Mouse (Mus musculus) brain, embryonic 14.5 days (tissue): ENCODE measurements at regions not wholly inside any gene's neighbourhood (a gene's known extent, or its start where the extent isn't known, plus 50 kb on each side); places are given as distances from the start of the nearest gene placed in this dataset.

ENCODE experiments used
- DNase-seq: peaks from one replicate; pipeline ENCODE4 v3.0.0-alpha.2; 2011; ENCODE audit warnings: low read depth
- CTCF ChIP-seq: fragments of 200-500 bp; IDR thresholded peaks from 2 replicates; pipeline ENCODE4 v1.5.1; 2012; ENCODE audit warnings: inconsistent platforms, mild to moderate bottlenecking, moderate library complexity, borderline replicate concordance; ENCODE audit not compliant: insufficient read depth, insufficient read length; ENCODE audit errors: extremely low read depth
- POLR2A ChIP-seq: fragments of 200-500 bp; IDR thresholded peaks from 2 replicates; pipeline ENCODE4 v1.6.1; 2012; ENCODE audit warnings: mild to moderate bottlenecking, inconsistent platforms, borderline replicate concordance; ENCODE audit not compliant: poor library complexity, insufficient read depth, insufficient read length, severe bottlenecking; ENCODE audit errors: extremely low read depth

DNA sequence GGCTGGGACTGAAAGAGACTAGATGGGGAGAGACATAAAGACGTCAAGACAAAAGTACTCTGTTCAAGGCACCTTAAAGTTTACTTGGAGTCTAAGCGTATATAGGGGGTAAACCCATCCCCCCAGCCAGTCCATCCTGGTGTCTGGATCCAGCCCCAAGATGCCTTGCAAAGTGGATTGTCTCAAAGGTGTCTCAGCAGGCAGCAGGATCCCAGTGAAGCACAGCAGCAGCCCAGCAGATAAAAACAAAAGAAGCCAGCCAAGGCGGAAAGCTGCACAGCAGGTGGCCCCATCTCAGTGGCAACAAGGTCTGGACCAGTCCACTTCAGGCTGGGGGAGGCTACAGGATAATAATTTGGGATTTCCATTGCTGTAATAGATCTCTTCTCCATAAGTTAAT lies 72.0 kb upstream of the Col5a2 start:
- TF ChIP-seq CTCF: no peak
- TF ChIP-seq POLR2A: no peak
- DNase-seq: no peak

DNA sequence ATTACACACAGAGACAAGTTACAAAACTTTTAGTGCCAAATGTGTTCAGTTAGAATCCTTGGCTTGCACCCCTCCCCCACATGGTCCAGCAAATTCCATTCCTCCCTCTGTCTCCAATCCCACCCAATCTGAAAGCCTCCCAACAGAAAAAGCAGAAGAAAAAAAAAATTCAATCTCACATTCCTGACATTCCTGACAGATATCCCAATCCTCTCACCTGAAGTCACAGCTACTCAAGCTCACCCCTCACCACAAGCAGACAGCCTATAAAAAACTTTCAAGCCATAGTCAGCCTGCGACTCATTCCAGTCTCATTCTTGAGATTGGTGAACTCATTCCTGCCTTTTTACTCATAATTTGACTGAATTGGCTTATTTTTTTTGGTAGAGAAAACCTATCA lies 77.4 kb upstream of the Col5a2 start:
- TF ChIP-seq POLR2A (no peak), CTCF (no peak)
- no peak for DNase-seq

DNA sequence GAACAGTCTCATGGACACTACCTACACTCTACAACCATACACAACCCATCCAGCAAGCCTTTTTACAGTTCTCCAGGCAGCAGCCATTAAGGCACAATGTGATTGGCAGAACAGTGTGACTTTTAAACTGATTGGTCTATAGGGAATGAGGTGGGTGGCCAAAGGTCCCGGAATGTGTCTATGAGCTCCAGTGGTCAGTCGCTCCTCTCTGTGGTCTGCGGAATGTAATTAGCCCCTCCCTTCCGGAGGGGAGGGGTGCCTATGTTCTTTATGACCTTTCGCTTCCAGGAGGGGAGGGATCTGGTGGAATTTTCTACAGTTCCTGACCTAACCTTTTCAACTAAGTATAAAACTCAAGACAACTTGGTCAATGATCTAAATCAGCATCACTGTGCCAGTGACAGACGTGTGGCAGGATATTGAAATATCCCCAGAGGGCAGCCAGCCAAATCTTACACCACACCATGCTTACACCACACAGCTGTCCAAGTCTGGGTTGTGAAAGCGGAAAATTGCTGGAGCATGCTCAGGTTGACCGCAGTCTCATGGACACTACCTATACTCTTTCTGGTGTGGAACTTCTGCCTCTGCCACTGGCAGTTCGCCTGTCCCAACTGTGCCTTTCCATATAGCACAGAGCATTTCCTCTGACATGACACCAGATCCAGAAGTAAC lies 84.4 kb upstream of the Col5a2 start:
- TF ChIP-seq POLR2A (no peak), CTCF (no peak)

DNA sequence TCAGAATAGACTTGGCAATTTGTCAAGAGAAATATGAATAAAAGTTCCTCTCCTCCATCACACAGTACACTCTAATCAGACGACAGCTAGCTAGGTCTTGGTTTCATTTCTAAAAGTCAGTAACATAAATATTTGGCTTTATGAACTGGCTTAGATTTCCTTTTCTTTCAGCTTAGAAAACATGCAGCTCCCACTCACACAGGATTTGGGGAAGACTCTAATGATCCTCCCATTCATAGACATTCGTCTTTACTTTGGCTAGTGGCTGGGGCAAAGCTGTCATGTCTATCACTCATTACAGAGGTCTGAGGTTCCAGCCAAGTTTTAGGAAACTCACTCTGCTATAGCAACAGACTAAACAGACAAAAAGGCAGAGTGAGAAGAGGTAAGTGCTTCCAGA lies 94.2 kb upstream of the Col5a2 start:
- peak; percentile 3 for DNase-seq
- no peak for TF ChIP-seq POLR2A
- TF ChIP-seq CTCF: no peak

More for the DNA sequence above, 84.4 kb upstream of the Col5a2 start:
- no peak for DNase-seq

DNA sequence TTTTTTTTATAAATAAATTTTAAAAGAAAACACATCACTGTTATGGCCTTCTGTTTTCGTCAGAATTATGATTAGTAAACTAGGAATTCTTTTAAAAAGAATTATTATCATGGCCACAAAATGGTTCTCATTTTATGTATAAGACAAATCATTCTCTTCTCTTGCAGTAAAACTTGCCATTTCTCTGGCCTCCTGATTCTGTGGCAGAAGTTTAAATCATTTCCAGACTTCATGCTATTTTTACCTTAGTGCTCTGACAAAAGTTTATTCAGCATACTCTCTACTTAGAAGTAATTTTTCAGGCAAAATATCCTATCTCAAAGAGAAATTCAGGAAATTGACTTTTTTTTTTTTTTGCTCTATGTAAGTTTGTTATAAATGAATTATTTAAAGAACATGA lies 96.3 kb upstream of the Col5a2 start:
- TF ChIP-seq POLR2A: no peak
- TF ChIP-seq CTCF: no peak
- no peak for DNase-seq

DNA sequence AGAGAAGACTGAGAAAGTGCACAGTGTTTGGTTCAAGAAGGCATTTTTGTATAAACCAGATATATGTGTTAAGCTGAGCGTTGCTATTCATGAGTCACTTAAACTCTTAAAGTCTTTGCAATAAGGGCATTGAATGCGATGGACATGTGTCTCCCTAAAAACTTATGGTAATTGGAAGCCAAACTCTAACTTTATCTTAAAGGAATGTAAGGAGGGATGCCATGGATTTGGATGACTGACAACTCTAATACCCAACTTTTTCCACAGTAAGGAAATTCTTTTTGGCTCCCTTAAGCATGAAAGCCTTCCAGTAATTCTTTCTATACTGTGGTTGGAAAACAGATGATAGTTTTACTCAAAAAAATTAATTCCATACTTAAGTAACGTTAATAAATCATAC lies 96.9 kb upstream of the Col5a2 start:
- TF ChIP-seq POLR2A: no peak
- no peak for TF ChIP-seq CTCF
- DNase-seq: no peak

DNA sequence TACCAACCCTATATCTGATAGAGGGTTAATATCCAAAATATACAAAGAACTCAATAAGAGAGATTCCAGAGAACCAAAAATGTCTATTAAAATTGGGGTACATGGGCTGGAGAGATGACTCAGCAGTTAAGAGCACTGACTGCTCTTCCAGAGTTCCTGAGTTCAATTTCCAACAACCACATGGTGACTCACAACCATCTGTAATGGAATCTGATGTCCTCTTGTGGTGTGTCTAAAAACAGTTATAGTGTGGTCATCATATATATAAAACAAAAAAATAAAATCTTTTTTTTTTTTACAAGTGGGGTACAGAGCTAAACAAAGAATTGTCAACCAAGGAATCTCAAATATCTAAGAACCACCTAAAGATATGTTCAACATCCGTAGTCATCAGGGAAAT lies 102.5 kb upstream of the Col5a2 start:
- DNase-seq: no peak
- TF ChIP-seq POLR2A: no peak
- no peak for TF ChIP-seq CTCF

DNA sequence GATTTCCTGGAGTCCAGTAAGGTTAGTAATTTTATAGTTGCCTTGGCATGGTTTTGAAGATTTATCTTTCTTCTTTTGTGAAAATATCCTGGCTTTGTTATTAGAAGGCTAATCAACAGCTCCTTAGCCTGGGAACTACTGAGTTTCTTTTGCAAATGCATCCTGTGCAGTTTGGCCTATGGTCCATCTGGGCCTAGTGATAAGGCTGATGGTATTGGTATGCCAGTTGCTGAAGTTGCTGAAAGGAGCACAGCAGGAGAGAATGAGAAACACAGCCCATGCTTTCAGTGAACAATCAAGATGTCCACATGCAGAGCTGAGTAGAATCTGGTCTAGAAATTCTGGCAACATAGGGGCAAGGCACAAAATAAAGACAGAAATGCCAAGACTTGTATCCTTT lies 105.2 kb upstream of the Col5a2 start:
- TF ChIP-seq CTCF (no peak), POLR2A (no peak)
- no peak for DNase-seq

DNA sequence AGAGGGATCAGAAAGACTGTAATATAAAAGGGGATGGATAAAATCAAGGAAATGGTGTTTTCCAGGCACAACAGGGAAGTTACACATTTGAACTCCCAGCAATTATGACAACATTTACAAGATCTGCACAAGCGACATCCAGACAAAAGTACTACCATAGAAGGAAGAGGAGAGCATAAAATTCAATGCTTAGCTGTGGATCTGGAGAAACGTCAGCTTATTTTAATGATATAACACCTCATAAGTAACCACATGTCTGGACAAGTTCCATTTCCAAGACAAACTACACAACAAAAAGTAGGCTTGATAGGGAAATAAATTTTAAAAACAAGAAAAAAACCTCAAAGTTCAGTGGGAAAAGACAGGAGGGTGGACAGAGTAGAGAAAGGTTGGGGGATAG lies 115.9 kb upstream of the Col5a2 start:
- DNase-seq: no peak
- no peak for TF ChIP-seq POLR2A
- TF ChIP-seq CTCF: no peak

DNA sequence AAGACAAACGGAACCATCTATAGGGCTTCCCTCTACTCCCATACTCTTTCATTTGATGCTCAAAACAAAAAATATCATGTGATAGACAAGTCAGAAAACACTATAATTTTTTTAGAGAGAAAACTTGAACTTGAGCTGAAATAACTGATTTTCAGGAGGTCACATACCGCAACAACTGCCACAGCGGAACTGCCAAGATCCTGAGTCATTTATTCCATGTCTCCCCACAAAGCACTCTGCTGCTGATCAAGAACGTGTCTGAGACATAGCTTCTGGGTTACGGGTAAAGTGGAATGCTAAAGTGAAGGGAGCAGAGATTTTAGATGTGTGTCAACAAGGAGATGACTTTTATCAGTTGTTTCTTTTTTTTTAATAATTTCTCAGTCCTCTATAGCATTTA lies 122.8 kb upstream of the Col5a2 start:
- DNase-seq: no peak
- TF ChIP-seq POLR2A (no peak), CTCF (no peak)

DNA sequence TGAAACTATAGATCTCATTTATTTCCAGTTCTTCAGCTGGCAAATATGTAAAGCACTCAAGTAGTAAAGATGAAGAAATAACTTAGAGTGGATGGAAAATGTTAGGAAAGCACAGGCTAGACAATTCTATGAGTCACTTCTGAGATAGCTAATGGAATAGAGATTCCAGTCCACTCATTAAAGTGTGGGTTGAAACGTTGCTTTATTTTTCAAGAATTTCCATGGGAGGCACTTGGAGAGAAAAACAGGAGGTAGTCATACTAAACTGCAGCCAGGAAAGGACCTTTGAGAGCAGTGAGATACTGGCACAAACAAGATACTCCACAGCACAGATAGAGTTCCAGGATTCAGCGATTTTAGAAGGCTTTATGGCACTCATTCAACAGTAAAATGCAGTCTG lies 123.7 kb upstream of the Col5a2 start:
- TF ChIP-seq POLR2A (no peak), CTCF (no peak)
- no peak for DNase-seq

DNA sequence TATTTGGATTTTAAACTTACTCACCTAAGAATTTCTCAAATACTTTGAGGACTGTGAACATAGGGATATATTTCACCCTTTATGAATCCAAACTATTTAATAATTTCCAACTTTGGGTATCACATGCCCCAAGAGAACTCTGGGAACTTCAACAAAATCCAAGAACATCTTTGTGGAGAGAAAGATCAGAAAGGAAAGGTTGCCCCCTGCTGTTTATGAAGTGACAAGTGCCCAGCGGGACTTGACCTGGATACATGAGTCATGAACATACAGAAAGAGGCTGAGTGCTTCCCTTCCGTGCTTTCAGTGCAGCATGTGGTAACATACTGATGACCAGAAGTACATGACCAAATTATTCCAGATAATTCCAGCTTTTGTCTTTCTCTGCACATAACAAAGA lies 124.8 kb upstream of the Col5a2 start:
- TF ChIP-seq CTCF (peak; percentile 47; the same call in 1 of the 2 replicates), POLR2A (no peak)
- DNase-seq: peak; percentile 59

DNA sequence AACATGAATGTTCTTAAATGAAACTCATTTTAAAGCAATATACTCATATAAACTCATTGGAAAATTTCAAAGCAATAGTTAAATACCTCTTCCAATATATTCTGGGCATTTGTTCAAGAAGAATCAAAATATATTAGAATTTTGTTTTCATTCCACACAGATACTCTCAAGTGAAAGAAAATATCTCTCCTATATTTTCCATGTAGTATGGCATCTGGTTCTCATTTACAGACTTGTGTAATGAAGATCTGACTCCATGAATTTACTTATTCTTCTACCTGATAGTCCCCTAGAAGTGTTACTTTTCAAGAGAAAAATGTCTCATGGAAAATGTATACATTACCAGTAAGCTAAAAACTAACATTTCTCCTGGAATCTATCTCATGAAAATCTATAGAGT lies 144.2 kb upstream of the Col5a2 start:
- TF ChIP-seq CTCF (no peak), POLR2A (no peak)
- no peak for DNase-seq

DNA sequence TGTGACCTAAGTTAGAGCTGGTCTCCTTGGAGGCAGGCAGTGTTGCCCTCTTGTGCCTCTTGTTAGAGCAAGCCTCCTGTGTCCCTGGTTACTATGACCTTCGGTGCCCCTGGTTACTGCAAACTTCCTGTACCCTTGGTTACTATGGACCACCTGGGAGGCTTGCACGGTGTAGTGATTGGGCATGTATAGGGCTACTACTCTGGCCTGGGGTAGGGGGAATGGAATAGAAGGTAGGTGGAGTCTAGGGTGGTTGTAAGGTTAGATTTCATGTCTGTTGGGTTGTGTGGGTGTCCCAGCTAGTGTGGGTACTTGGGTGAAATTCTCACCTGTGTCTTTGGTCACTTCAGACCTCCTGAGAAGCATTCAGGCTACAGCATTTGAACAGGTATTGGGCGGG lies 141.7 kb upstream of the Wdr75 start:
- DNase-seq: no peak
- TF ChIP-seq POLR2A (no peak), CTCF (no peak)

DNA sequence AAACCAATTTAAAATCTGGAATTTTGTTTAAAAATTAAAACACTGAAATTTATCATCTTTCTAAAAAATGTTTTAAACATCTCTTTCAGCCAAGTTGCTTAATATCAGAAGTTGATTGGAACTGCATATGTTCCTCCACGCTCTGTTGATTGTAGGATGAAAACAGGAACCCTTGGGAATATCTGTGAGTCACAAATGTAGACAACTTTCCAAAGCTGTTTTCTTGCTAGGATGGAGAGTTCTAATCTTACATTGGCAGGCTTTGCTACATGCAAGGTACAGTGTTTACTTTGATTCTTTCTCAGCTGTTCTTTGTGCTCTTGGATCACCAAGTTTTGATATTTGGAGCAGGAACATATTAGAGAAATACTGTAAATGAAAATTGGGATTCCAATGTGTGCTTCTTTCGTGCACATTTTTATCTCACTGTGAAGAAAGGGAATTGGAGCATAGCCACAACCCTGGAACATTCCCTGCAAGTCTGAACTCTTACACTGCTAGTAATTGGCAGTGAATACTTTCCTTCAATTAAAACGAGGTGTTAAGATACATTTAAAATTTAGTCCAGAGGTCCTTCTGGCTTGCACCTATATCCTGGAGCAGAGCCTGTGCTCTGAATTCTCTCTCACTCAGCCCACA lies 131.0 kb upstream of the Wdr75 start:
- DNase-seq: no peak
- TF ChIP-seq CTCF (no peak), POLR2A (no peak)

DNA sequence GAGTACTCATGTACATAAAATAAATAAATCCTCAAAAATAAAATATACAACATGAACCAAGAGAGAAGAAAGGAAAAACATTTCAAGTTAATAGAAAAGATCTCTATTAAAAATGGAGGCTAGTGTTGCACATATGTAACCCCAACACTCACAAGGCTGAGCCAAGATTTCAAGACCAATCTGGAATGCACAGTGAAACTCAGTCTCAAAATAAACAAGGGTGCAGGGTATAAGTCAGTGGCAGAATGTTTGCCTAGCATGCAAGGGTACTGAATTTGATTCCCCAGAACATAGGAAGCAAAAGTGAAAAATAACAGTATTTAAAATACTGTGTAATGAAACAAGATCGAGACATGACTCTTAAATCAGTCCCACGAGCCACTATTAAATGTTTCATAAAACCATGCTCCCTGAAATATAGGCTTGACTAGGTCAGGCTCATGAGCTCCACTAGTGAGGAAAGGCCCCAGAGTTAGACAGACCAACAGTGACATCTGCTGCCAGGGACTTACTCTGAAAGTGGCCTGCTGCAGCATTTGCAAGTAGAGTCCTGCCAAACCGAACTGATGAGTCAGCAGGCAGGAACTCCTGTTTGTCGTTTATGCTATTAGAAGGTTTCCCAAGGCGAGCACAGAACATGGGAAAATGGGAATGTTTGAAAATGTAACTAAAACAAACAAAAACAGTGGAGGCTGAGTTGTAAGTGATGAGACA lies 122.4 kb upstream of the Wdr75 start:
- no peak for TF ChIP-seq POLR2A
- TF ChIP-seq CTCF: peak; percentile 36; the same call in 1 of the 2 replicates
- peak; percentile 70 for DNase-seq
